Mouse (Mus musculus): ENCODE measurements around the gene Upk1a. TPM values are rescaled to one million over a fixed set of nuclear protein-coding genes. Genes with fewer than 3 reads are reported as not detected.

The Upk1a gene
- polyA plus RNA-seq, 1 experiment, result 23.6 TPM

- 41% methylated on average over 8 of the region's 8 CpGs for WGBS
- DNase-seq, result no peak
- H3K4me1 ChIP-seq (ENCODE audit: control insufficient read depth, insufficient read depth, low read length), result peaks cover 8% of the 10 kb centered on the region
- TF ChIP-seq CTCF (conservative IDR thresholded peaks at IDR 0.05; ENCODE audit: insufficient read depth, insufficient read length, low read depth, low read length) (no peak), POLR2A (IDR thresholded peaks at IDR 0.05; ENCODE audit: low read depth, low read length) (no peak)
- no peak overlapping the region for H3K4me3 ChIP-seq (ENCODE audit: insufficient read depth, low read depth, low read length)
- H3K27ac ChIP-seq (ENCODE audit: insufficient read depth, low read depth, low read length), result no peak overlapping the region
- H3K36me3 ChIP-seq (ENCODE audit: control insufficient read depth, insufficient read depth, low read length), result no peaks in the 10 kb centered on the region
- H3K27me3 ChIP-seq (replicated peaks; ENCODE audit: control insufficient read depth, insufficient read depth, low read length), result no peaks in the 10 kb centered on the region
Observed at GRCm38 (mm10) chr7:30604424-30604823, 8.2 kb downstream of the Upk1a start.

- peak; percentile 82 for DNase-seq
- no peak overlapping the region for H3K4me3 ChIP-seq (ENCODE audit: insufficient read depth, low read depth, low read length)
- peaks cover 8% of the 10 kb centered on the region for H3K4me1 ChIP-seq (ENCODE audit: control insufficient read depth, insufficient read depth, low read length)
- TF ChIP-seq POLR2A (IDR thresholded peaks at IDR 0.05; ENCODE audit: low read depth, low read length), result no peak
- TF ChIP-seq CTCF (conservative IDR thresholded peaks at IDR 0.05; ENCODE audit: insufficient read depth, insufficient read length, low read depth, low read length), result no peak
- WGBS, result 6% methylated on average over 3 of the region's 3 CpGs
- H3K27ac ChIP-seq (ENCODE audit: insufficient read depth, low read depth, low read length), result peak overlapping the region; percentile 83
- H3K36me3 ChIP-seq (ENCODE audit: control insufficient read depth, insufficient read depth, low read length), result no peaks in the 10 kb centered on the region
- no peaks in the 10 kb centered on the region; the same call in 1 of the 2 replicates for H3K27me3 ChIP-seq (replicated peaks; ENCODE audit: control insufficient read depth, insufficient read depth, low read length)
Observed at GRCm38 (mm10) chr7:30602583-30602982, 10.1 kb downstream of the Upk1a start.

GRCm38 (mm10) chr7:30600651-30601050, 12.0 kb downstream of the Upk1a start:
- TF ChIP-seq POLR2A (IDR thresholded peaks at IDR 0.05; ENCODE audit: low read depth, low read length), result no peak
- no peak for TF ChIP-seq CTCF (conservative IDR thresholded peaks at IDR 0.05; ENCODE audit: insufficient read depth, insufficient read length, low read depth, low read length)
- WGBS, result 54% methylated on average over 7 of the region's 7 CpGs
- Histone ChIP-seq H3K27ac (ENCODE audit: insufficient read depth, low read depth, low read length) (peak overlapping the region; percentile 89), H3K27me3 (replicated peaks; ENCODE audit: control insufficient read depth, insufficient read depth, low read length) (no peaks in the 10 kb centered on the region; the same call in 1 of the 2 replicates), H3K4me1 (ENCODE audit: control insufficient read depth, insufficient read depth, low read length) (peaks cover 8% of the 10 kb centered on the region), H3K4me3 (ENCODE audit: insufficient read depth, low read depth, low read length) (no peak overlapping the region), H3K36me3 (ENCODE audit: control insufficient read depth, insufficient read depth, low read length) (no peaks in the 10 kb centered on the region)
- peak; percentile 70 for DNase-seq

GRCm38 (mm10) chr7:30599933-30600353, 12.7 kb downstream of the Upk1a start:
- no peak for TF ChIP-seq CTCF (conservative IDR thresholded peaks at IDR 0.05; ENCODE audit: insufficient read depth, insufficient read length, low read depth, low read length)
- WGBS, result 3% methylated on average over 16 of the region's 16 CpGs
- H3K4me3 ChIP-seq (ENCODE audit: insufficient read depth, low read depth, low read length), result no peak overlapping the region
- peak; percentile 99 for DNase-seq
- H3K27ac ChIP-seq (ENCODE audit: insufficient read depth, low read depth, low read length), result peak overlapping the region; percentile 89
- H3K36me3 ChIP-seq (ENCODE audit: control insufficient read depth, insufficient read depth, low read length), result no peaks in the 10 kb centered on the region
- H3K4me1 ChIP-seq (ENCODE audit: control insufficient read depth, insufficient read depth, low read length), result peaks cover 8% of the 10 kb centered on the region
- H3K27me3 ChIP-seq (replicated peaks; ENCODE audit: control insufficient read depth, insufficient read depth, low read length), result no peaks in the 10 kb centered on the region; the same call in 1 of the 2 replicates

GRCm38 (mm10) chr7:30598786-30599185, 13.9 kb downstream of the Upk1a start, which contains the start of gene Zbtb32:
TSS of gene Zbtb32 (minus strand) at chr7:30598909.
- H3K27ac ChIP-seq (ENCODE audit: insufficient read depth, low read depth, low read length), result peak within 1 kb of the TSS; percentile 28
- 92% methylated on average over 12 of the region's 12 CpGs for WGBS
- TF ChIP-seq CTCF (conservative IDR thresholded peaks at IDR 0.05; ENCODE audit: insufficient read depth, insufficient read length, low read depth, low read length) (no peak), POLR2A (IDR thresholded peaks at IDR 0.05; ENCODE audit: low read depth, low read length) (no peak)
- peaks cover 8% of the 10 kb centered on the region for H3K4me1 ChIP-seq (ENCODE audit: control insufficient read depth, insufficient read depth, low read length)
- H3K4me3 ChIP-seq (ENCODE audit: insufficient read depth, low read depth, low read length), result no peak within 1 kb of the TSS
- no peaks in the 10 kb centered on the region; the same call in 1 of the 2 replicates for H3K27me3 ChIP-seq (replicated peaks; ENCODE audit: control insufficient read depth, insufficient read depth, low read length)
- no peak for DNase-seq
- no peaks in the 10 kb centered on the region for H3K36me3 ChIP-seq (ENCODE audit: control insufficient read depth, insufficient read depth, low read length)

GRCm38 (mm10) chr7:30596811-30597210, 15.8 kb downstream of the Upk1a start:
- no peak for DNase-seq
- Histone ChIP-seq H3K27ac (ENCODE audit: insufficient read depth, low read depth, low read length) (no peak overlapping the region), H3K36me3 (ENCODE audit: control insufficient read depth, insufficient read depth, low read length) (no peaks in the 10 kb centered on the region), H3K4me1 (ENCODE audit: control insufficient read depth, insufficient read depth, low read length) (no peaks in the 10 kb centered on the region; the same call in 1 of the 2 replicates), H3K4me3 (ENCODE audit: insufficient read depth, low read depth, low read length) (no peak overlapping the region), H3K27me3 (replicated peaks; ENCODE audit: control insufficient read depth, insufficient read depth, low read length) (no peaks in the 10 kb centered on the region; the same call in 1 of the 2 replicates)
- 83% methylated on average over 5 of the region's 5 CpGs for WGBS
- no peak for TF ChIP-seq POLR2A (IDR thresholded peaks at IDR 0.05; ENCODE audit: low read depth, low read length)
- no peak for TF ChIP-seq CTCF (conservative IDR thresholded peaks at IDR 0.05; ENCODE audit: insufficient read depth, insufficient read length, low read depth, low read length)

- DNase-seq, result no peak
- H3K4me3 ChIP-seq (ENCODE audit: insufficient read depth, low read depth, low read length), result no peak overlapping the region
- WGBS, result 81% methylated on average over 5 of the region's 5 CpGs
- H3K36me3 ChIP-seq (ENCODE audit: control insufficient read depth, insufficient read depth, low read length), result no peaks in the 10 kb centered on the region
- no peaks in the 10 kb centered on the region; the same call in 1 of the 2 replicates for H3K4me1 ChIP-seq (ENCODE audit: control insufficient read depth, insufficient read depth, low read length)
- no peaks in the 10 kb centered on the region; the same call in 1 of the 2 replicates for H3K27me3 ChIP-seq (replicated peaks; ENCODE audit: control insufficient read depth, insufficient read depth, low read length)
- H3K27ac ChIP-seq (ENCODE audit: insufficient read depth, low read depth, low read length), result no peak overlapping the region
- TF ChIP-seq CTCF (conservative IDR thresholded peaks at IDR 0.05; ENCODE audit: insufficient read depth, insufficient read length, low read depth, low read length), result no peak
- no peak for TF ChIP-seq POLR2A (IDR thresholded peaks at IDR 0.05; ENCODE audit: low read depth, low read length)
Observed at GRCm38 (mm10) chr7:30596093-30596492, 16.6 kb downstream of the Upk1a start.
